Mouse (Mus musculus): ENCODE results near the gene Eid1. TPM values are rescaled to one million over a fixed set of nuclear protein-coding genes. Genes with fewer than 3 reads are reported as not detected.

The Eid1 gene
- total RNA-seq (2021): 10 to 100 TPM; 57.6 to 59.5 TPM
- long read RNA-seq, experiment 1, transcript Eid1-201 (1 exons, 1,691 nt): major isoform, 76 of 76 reads
- long read RNA-seq, experiment 1, partial matches to known transcripts: 0 of 76 reads
- long read RNA-seq, experiment 1, other reads (novel, unspliced or antisense): 0 of 76 reads
- long read RNA-seq, experiment 2, transcript Eid1-201 (1 exons, 1,691 nt): major isoform, 76 of 76 reads
- long read RNA-seq, experiment 2, partial matches to known transcripts: 0 of 76 reads
- long read RNA-seq, experiment 2, other reads (novel, unspliced or antisense): 0 of 76 reads

DNA sequence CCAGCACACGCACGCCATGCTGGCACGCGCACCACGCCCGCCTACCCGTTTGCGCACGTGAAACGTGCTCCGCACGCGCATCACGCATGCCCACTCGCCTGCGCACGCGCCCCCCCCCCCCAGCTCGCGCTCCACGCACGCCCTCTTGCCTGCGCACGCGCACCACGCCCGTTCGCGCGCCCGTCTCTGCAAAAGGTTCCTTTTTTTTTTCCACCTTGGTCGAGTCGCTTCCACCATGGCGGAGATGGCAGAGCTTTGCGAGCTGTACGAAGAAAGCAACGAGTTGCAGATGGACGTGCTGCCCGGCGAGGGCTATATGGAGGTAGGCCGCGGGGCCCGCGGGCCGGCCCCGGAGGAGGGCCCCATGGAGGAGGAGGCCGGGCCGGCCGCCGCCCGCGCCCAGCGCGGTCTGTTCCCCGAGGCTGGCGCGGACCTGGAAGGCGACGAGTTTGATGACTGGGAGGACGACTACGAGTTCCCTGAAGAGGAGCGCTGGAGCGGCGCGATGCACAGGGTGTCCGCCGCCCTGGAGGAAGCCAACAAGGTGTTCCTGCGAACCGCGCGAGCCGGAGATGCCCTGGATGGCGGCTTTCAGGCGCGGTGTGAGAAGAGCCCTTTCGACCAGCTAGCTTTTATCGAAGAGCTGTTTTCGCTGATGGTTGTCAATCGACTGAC, at the start of gene Eid1:
Gene Eid1 (plus strand): TSS at position 139 of the 675 bp plus-strand sequence.
- peak; percentile 82 to 85 for DNase-seq
- intact Hi-C loops (cut with DNase I): no loop called here

DNA sequence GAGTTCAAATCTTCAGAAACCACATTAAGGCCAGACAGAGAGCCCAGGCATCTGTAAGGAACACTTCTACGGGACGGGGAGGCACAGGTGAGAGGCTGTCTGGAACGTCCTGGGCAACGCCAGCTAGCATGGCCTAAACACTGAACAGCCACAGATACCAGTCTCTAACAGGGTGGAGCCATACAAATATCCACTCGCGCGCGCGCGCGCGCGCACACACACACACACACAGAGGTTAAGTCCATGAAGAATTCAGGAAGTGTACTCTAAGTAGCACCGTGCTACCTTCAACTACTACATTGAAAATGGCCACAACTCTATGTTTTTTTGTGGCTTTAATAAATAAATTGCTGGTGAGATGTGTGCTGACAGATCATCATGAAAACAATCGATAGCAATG, 49.7 kb upstream of the Eid1 start:
- intact Hi-C loops (cut with DNase I): no loop called here
- DNase-seq: no peak

DNA sequence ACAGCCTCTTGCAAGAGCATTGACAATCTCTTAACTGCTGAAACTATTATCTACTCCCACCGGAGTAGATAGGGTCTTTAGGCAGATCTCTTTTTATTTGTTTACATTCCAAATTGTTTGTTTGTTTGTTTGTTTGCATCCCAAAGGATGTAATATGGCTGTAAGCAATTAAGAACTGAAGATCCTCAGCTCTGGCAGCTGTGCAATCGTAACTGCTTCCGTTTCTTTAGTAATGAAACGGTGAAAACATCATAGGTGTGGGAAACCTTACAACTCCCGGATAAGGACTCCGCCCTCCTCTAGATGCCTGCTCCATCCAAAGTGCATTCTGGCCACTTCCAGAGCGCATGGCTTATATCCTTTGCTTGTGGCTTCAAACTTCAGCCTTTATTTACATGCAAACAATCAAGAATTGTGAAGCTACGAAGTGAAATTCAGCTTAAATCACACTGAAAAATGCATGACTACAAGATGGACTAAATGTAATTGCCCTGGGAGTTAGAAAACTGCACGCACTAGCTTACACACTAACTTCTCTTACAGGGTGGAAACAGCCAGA, 48.7 kb upstream of the Eid1 start:
- intact Hi-C loops (cut with DNase I): no loop called here

GRCm38 (mm10) chr2:125624837-125625351, 48.0 kb upstream of the Eid1 start, which contains the start of gene Cep152:
TSS of gene Cep152 (minus strand) at chr2:125625113.
- DNase-seq: peak; percentile 97 to 98
- intact Hi-C loops (cut with DNase I): no loop called here

More for the DNA sequence above, 48.7 kb upstream of the Eid1 start:
- no peak for DNase-seq

GRCm38 (mm10) chr2:125626536-125626935, 46.4 kb upstream of the Eid1 start:
- DNase-seq: no peak
- intact Hi-C loops (cut with DNase I): no loop called here

DNA sequence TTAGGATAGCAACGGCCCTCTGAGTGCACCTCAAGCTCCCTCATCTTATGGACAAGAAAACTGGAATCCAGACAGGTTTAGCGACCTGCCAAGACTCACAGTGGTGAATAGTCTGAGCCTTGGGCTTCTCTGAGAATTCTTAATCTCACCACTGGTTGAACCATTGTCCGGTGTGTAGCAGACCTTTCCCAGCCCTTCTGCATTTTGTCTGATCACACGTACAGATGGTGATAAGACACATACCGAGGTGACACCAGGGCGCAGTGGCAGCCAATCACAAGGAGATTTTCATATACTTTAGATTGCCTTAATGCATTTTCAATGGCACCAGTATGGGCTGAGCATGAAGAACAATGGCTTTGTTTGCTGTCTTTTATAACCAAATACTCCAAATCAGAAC, 44.4 kb upstream of the Eid1 start:
- intact Hi-C loops (cut with DNase I): no loop called here
- no peak for DNase-seq

DNA sequence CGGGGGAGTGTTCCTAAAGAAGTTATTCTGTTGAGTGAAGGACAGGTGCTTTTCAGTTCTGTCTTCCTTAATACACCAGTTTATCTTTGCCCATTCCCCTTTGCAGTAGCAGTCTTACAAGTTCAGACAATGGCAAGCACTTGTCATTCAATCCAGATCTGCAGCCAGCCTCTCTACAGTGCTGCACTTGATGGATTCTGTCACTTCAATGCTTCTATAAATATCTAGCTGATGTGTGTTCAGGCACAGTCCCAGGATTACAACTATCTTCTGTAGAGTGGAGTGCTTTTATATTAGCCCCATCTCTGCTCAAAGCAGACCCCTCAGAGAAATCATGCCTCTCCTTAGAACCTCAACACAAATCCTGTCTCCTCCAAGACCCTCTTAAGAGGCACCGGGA, 42.9 kb upstream of the Eid1 start:
- DNase-seq: no peak
- intact Hi-C loops (cut with DNase I): no loop called here

DNA sequence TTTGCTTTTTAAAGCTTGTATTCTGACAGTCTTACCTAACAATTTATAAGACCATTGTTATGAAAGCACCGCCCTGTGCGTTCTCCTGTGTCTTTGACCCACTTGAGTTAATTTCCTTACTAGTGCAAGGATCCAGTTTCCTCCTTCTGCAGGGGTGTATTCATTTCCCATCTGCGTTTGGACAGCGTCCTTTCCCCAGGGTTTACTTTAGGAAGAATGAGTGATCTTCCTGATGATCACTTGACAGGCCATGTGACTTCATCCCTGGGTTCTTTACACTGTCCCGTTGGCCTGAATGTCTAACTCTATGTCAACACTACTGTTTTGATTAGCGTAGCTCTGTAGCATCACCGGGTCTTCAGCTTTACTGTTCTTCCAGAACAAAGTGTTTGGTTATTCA, 35.6 kb upstream of the Eid1 start:
- no peak for DNase-seq
- intact Hi-C loops (cut with DNase I): no loop called here

- intact Hi-C loops (cut with DNase I): no loop called here
- DNase-seq: no peak
Observed at GRCm38 (mm10) chr2:125644912-125645311, 28.0 kb upstream of the Eid1 start.

GRCm38 (mm10) chr2:125650038-125650437, 22.9 kb upstream of the Eid1 start:
- intact Hi-C loops (cut with DNase I): no loop called here
- DNase-seq: no peak

DNA sequence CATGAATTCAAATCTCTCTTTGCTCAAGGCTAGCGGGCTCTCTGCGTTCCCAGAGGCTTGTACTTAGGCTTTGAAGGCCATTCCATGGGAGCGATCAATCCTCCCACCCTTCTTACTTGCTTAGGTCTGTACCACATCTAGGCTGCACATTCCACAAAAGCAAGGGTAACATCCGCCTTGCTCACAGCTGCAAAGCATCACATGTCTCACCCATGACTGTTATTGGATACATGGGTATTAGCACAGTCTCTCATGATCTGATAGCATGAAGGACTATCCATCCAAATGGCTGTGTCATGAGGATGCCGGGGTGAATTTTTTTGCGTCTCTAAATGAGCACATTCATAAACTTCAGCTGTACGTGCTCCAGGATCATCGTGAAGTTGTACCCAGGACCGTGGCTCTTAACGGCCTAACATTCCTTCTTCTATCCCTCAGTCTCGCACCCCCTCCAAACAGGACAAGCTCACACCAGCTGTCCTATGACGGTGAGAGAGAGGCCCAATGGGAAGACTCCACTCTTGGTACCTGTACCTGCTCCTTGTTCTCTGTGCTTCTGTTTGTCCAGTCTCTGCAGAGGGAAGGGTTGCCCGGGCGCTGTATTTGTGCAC, 22.0 kb upstream of the Eid1 start:
- intact Hi-C loops (cut with DNase I): no loop called here
- no peak for DNase-seq

GRCm38 (mm10) chr2:125651563-125651962, 21.3 kb upstream of the Eid1 start:
- no peak for DNase-seq
- intact Hi-C loops (cut with DNase I): no loop called here

- no peak for DNase-seq
- intact Hi-C loops (cut with DNase I): no loop called here
Observed at GRCm38 (mm10) chr2:125653286-125653685, 19.6 kb upstream of the Eid1 start.

DNA sequence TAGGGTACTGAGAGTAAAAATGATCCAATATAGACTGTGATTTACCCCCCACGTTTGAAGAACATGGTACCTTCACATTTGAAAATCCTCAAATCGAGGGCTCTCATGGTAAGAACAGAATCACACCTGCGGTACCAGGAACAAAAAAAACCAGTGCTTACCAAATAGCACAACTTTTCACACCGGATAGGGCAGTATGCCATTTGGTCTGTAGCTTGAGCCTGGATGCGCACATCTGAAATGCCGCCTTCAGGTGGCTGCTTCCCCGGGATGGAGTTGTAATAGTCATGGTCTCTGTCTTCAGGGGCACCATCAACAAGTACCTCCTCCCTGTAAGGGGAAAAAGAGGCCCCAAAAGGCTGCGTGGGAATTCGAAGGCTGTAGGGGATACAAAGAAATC, 17.5 kb upstream of the Eid1 start:
- intact Hi-C loops (cut with DNase I): no loop called here

DNA sequence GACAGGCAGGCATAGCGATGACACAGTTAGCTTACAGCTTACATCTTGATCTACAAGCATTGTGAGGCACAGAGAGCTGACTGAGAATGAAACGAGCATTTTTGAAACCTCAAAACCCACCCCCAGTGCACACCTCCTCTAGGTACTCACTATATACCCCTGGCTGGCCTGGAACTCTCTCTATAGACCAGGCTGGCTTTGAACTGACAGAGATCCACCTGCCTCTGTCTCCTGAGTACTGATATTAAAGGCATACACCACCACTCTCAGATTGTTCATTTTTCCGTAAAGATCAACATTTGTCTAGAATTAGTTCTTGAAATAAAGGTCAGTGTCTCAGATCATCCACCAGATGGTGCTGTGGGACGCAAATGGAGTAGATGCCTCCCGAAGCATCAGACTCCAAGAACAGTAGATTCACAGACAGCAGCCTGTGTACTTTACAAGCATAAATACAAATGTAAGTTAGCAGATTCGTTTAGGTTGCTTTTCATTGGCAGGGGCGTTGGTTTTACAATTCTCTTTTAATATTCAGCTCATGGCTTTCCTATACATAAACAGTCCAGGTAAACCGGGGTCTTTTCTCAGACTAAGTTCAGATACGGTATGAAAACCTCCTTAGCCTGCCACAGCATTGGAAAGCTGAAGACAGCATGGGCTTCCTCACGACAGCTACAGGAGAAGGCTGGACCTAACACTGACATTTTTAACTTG, 12.9 kb upstream of the Eid1 start:
- DNase-seq: peak; percentile 69 to 81
- intact Hi-C loops (cut with DNase I): loop anchor here (1.0 to 10.0 kb wide), 4 partner anchors 71 to 861 kb away; partner anchors contain the start of genes Cops2 and Galk2

More for the DNA sequence above, 17.5 kb upstream of the Eid1 start:
- DNase-seq: no peak

DNA sequence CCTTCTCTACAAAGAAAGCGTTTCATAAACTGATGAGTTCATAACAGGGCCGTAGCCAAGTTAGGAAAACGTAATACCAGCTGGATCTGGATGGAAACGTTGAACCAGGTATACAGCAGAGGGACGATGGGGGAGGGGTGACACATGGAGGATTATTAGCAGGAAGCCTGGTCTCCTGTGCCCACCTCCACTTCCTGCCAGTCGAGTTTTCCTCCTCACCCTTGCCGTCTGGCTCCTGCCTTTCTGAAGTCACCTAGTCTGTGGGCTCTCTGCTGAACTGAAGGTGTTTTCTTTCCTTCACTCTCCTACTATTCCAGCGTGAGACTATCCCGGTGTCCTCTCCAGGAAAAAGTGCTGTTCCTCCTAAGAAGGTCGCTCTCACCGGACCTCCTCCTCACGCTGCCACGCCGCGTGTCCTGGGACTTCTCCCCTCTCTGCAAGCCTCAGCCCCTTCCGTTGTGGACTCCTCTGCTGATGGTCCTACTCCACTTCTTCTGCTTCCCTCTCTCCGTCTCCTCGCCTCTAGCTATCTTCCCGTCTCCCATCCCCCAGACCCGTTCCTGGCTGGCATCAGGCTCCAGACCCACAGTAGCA, 12.3 kb upstream of the Eid1 start:
- intact Hi-C loops (cut with DNase I): loop anchor here (1.0 to 10.0 kb wide), 3 partner anchors 71 to 704 kb away; partner anchors contain the start of genes Cops2 and Galk2

GRCm38 (mm10) chr2:125661156-125661555, 11.7 kb upstream of the Eid1 start:
- intact Hi-C loops (cut with DNase I): loop anchor here (10.0 kb wide), 2 partner anchors 194 to 704 kb away; partner anchors contain the start of genes Cops2 and Galk2

More for the DNA sequence above, 12.3 kb upstream of the Eid1 start:
- no peak for DNase-seq

GRCm38 (mm10) chr2:125662517-125662916, 10.4 kb upstream of the Eid1 start:
- intact Hi-C loops (cut with DNase I): loop anchor here (10.0 kb wide), 2 partner anchors 192 to 702 kb away; partner anchors contain the start of genes Cops2 and Galk2
- no peak for DNase-seq

More at GRCm38 (mm10) chr2:125661156-125661555, 11.7 kb upstream of the Eid1 start:
- DNase-seq: no peak

DNA sequence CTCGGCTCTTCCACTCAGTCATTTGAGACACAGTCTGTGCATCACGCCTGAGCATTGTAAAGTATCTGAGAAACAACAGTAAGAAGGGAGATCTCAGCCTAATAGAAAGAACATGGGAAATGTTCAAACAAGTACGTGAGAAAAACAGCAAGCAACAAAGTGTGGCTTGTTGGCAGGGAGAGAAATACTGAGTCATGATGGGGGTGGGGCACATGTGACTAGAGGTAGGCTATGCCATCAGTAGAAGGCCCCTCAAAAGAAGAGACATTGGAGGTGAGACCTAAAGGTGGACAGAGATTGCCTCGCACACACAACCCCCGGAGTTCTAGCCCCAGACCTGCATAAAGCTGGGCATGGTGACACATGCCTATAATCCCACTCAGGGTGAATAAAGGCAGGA, 7.7 kb upstream of the Eid1 start:
- intact Hi-C loops (cut with DNase I): loop anchor here (10.0 kb wide), 2 partner anchors 190 to 700 kb away; partner anchors contain the start of genes Cops2 and Galk2
- DNase-seq: no peak

All from heart, postnatal 14 days (tissue).